Mouse (Mus musculus) embryonic facial prominence, embryonic 10.5 days (tissue): Measurements from ENCODE around the gene Gm47996. TPM values are rescaled to one million over a fixed set of nuclear protein-coding genes. Genes with fewer than 3 reads are reported as not detected.

Source experiments
- DNase-seq: peaks from one replicate; pipeline ENCODE4 v3.0.0-alpha.2; 2017; ENCODE audit warnings: low spot score
- H3K27ac ChIP-seq: fragments of 300-500 bp; sonication (generic); replicated peaks from 2 replicates; pipeline ENCODE4 v1.5.1; 2016; ENCODE audit warnings: mild to moderate bottlenecking
- H3K27me3 ChIP-seq: fragments of 300-500 bp; sonication (generic); replicated peaks from 2 replicates; pipeline ENCODE4 v1.6.1; 2016; ENCODE audit warnings: low read depth, mild to moderate bottlenecking; ENCODE audit not compliant: poor library complexity, severe bottlenecking
- H3K36me3 ChIP-seq: fragments of 300-500 bp; sonication (generic); replicated peaks from 2 replicates; pipeline ENCODE4 v1.6.1; 2016; ENCODE audit warnings: mild to moderate bottlenecking, moderate library complexity
- H3K4me1 ChIP-seq: fragments of 300-500 bp; sonication (generic); 2 replicates; pipeline ENCODE4 v1.6.1; 2016
- H3K4me3 ChIP-seq: fragments of 300-500 bp; sonication (generic); 2 replicates; pipeline ENCODE4 v1.5.1; 2016; ENCODE audit warnings: mild to moderate bottlenecking, moderate library complexity
- H3K9me3 ChIP-seq: fragments of 300-500 bp; sonication (generic); 2 replicates; pipeline ENCODE4 v1.6.1; 2016; ENCODE audit warnings: mild to moderate bottlenecking
- WGBS: fragments of 180-500 bp; shearing (Covaris S2); methylation state at CpG from one replicate; pipeline ENCODE4 v1.1.7; 2016; 5-methylcytosine and 5-hydroxymethylcytosine counted together
- polyA plus RNA-seq: library from polyadenylated mRNA; unstranded; fragments of >200 nt; fragmentation: Nextera tagmentation; extraction: Ambion mirVana; gene quantifications from 2 replicates; pipeline ENCODE4 v1.2.1, GENCODE M21; 2016

Gm47996 gene
- polyA plus RNA-seq, 1 experiment from 2014 or later = not detected

GRCm38 (mm10) chr1:151215985-151216384 lies 6.1 kb downstream of the Gm47996 start:
- H3K9me3 ChIP-seq = no peaks in the 10 kb centered on the region
- no peak overlapping the region for H3K4me3 ChIP-seq
- H3K27me3 ChIP-seq = no peaks in the 10 kb centered on the region
- peaks cover 4% of the 10 kb centered on the region; the same call in 1 of the 2 replicates for H3K4me1 ChIP-seq
- no peak overlapping the region for H3K27ac ChIP-seq
- H3K36me3 ChIP-seq = no peaks in the 10 kb centered on the region
- no peak for DNase-seq
- 75% methylated on average over 1 of the region's 1 CpGs for WGBS

- no peaks in the 10 kb centered on the region for H3K36me3 ChIP-seq
- DNase-seq = no peak
- H3K27ac ChIP-seq = no peak overlapping the region
- WGBS = 81% methylated on average over 3 of the region's 3 CpGs
- no peak overlapping the region for H3K4me3 ChIP-seq
- H3K9me3 ChIP-seq = no peaks in the 10 kb centered on the region
- H3K27me3 ChIP-seq = no peaks in the 10 kb centered on the region
- H3K4me1 ChIP-seq = peaks cover 4% of the 10 kb centered on the region; the same call in 1 of the 2 replicates
These were observed 6.5 kb downstream of the Gm47996 start for GRCm38 (mm10) chr1:151216417-151216816.

GRCm38 (mm10) chr1:151219045-151219444 lies 9.1 kb downstream of the Gm47996 start:
- peaks cover 2% of the 10 kb centered on the region; the same call in 1 of the 2 replicates for H3K4me1 ChIP-seq

GRCm38 (mm10) chr1:151220098-151220497 lies 10.2 kb downstream of the Gm47996 start:
- H3K27ac ChIP-seq = no peak overlapping the region

More at GRCm38 (mm10) chr1:151219045-151219444, 9.1 kb downstream of the Gm47996 start:
- Histone ChIP-seq H3K9me3 (no peaks in the 10 kb centered on the region), H3K27me3 (no peaks in the 10 kb centered on the region), H3K27ac (no peak overlapping the region), H3K4me3 (no peak overlapping the region), H3K36me3 (no peaks in the 10 kb centered on the region)
- WGBS = 94% methylated on average over 5 of the region's 5 CpGs
- no peak for DNase-seq

GRCm38 (mm10) chr1:151222561-151223267 lies 12.8 kb downstream of the Gm47996 start:
- H3K9me3 ChIP-seq = no peaks in the 10 kb centered on the region

More at GRCm38 (mm10) chr1:151220098-151220497, 10.2 kb downstream of the Gm47996 start:
- Histone ChIP-seq H3K9me3 (no peaks in the 10 kb centered on the region), H3K36me3 (no peaks in the 10 kb centered on the region), H3K27me3 (no peaks in the 10 kb centered on the region), H3K4me3 (no peak overlapping the region), H3K4me1 (no peaks in the 10 kb centered on the region)
- 66% methylated on average over 7 of the region's 7 CpGs for WGBS
- no peak for DNase-seq

GRCm38 (mm10) chr1:151223377-151223776 lies 13.4 kb downstream of the Gm47996 start:
- Histone ChIP-seq H3K4me1 (no peaks in the 10 kb centered on the region), H3K27me3 (no peaks in the 10 kb centered on the region), H3K4me3 (no peak overlapping the region), H3K27ac (no peak overlapping the region), H3K9me3 (no peaks in the 10 kb centered on the region), H3K36me3 (no peaks in the 10 kb centered on the region)
- DNase-seq = no peak
- WGBS = 86% methylated on average over 1 of the region's 1 CpGs

More at GRCm38 (mm10) chr1:151222561-151223267, 12.8 kb downstream of the Gm47996 start:
- Histone ChIP-seq H3K4me1 (no peaks in the 10 kb centered on the region), H3K27me3 (no peaks in the 10 kb centered on the region), H3K27ac (no peak overlapping the region), H3K36me3 (no peaks in the 10 kb centered on the region), H3K4me3 (no peak overlapping the region)
- 81% methylated on average over 10 of the region's 10 CpGs for WGBS
- DNase-seq = no peak

GRCm38 (mm10) chr1:151224536-151224935 lies 14.6 kb downstream of the Gm47996 start:
- WGBS = 93% methylated on average over 1 of the region's 1 CpGs
- no peak overlapping the region for H3K4me3 ChIP-seq

GRCm38 (mm10) chr1:151227506-151227905 lies 17.6 kb downstream of the Gm47996 start:
- no peak for DNase-seq
- Histone ChIP-seq H3K4me1 (no peaks in the 10 kb centered on the region), H3K36me3 (no peaks in the 10 kb centered on the region), H3K9me3 (no peaks in the 10 kb centered on the region), H3K27ac (no peak overlapping the region), H3K4me3 (no peak overlapping the region), H3K27me3 (no peaks in the 10 kb centered on the region)
- 80% methylated on average over 8 of the region's 8 CpGs for WGBS

More at GRCm38 (mm10) chr1:151224536-151224935, 14.6 kb downstream of the Gm47996 start:
- H3K27me3 ChIP-seq = no peaks in the 10 kb centered on the region
- H3K4me1 ChIP-seq = no peaks in the 10 kb centered on the region
- H3K36me3 ChIP-seq = no peaks in the 10 kb centered on the region
- no peak for DNase-seq
- no peaks in the 10 kb centered on the region for H3K9me3 ChIP-seq
- H3K27ac ChIP-seq = no peak overlapping the region

- H3K36me3 ChIP-seq = no peaks in the 10 kb centered on the region
- no peak overlapping the region for H3K4me3 ChIP-seq
- H3K4me1 ChIP-seq = no peaks in the 10 kb centered on the region
- WGBS = 79% methylated on average over 1 of the region's 1 CpGs
- no peak overlapping the region for H3K27ac ChIP-seq
- DNase-seq = no peak
- no peaks in the 10 kb centered on the region for H3K9me3 ChIP-seq
- no peaks in the 10 kb centered on the region for H3K27me3 ChIP-seq
These were observed 18.5 kb downstream of the Gm47996 start for GRCm38 (mm10) chr1:151228320-151228989.

GRCm38 (mm10) chr1:151232346-151232745 lies 22.4 kb downstream of the Gm47996 start:
- H3K27ac ChIP-seq = no peak overlapping the region
- H3K27me3 ChIP-seq = no peaks in the 10 kb centered on the region
- H3K9me3 ChIP-seq = no peaks in the 10 kb centered on the region
- peaks cover 14% of the 10 kb centered on the region for H3K4me1 ChIP-seq
- H3K4me3 ChIP-seq = no peak overlapping the region
- no peaks in the 10 kb centered on the region for H3K36me3 ChIP-seq
- no peak for DNase-seq
- 83% methylated on average over 3 of the region's 3 CpGs for WGBS

GRCm38 (mm10) chr1:151233756-151234155 lies 23.8 kb downstream of the Gm47996 start:
- H3K27ac ChIP-seq = no peak overlapping the region
- no peaks in the 10 kb centered on the region for H3K27me3 ChIP-seq
- H3K36me3 ChIP-seq = no peaks in the 10 kb centered on the region
- no peak for DNase-seq
- H3K4me3 ChIP-seq = no peak overlapping the region
- 90% methylated on average over 3 of the region's 3 CpGs for WGBS
- no peaks in the 10 kb centered on the region for H3K9me3 ChIP-seq
- peaks cover 14% of the 10 kb centered on the region for H3K4me1 ChIP-seq

GRCm38 (mm10) chr1:151235574-151235973 lies 25.6 kb downstream of the Gm47996 start:
- Histone ChIP-seq H3K27ac (no peak overlapping the region), H3K36me3 (no peaks in the 10 kb centered on the region), H3K9me3 (no peaks in the 10 kb centered on the region), H3K4me1 (peaks cover 17% of the 10 kb centered on the region), H3K4me3 (no peak overlapping the region), H3K27me3 (no peaks in the 10 kb centered on the region)
- WGBS = 29% methylated on average over 2 of the region's 2 CpGs
- DNase-seq = no peak
